Mouse (Mus musculus): ENCODE measurements around the gene Zmynd12. TPM values are rescaled to one million over a fixed set of nuclear protein-coding genes. Genes with fewer than 3 reads are reported as not detected.

Zmynd12 gene
- polyA plus RNA-seq, 1 experiment from 2014 or later: 0.38 TPM

- Histone ChIP-seq H3K4me1 (ENCODE audit: control insufficient read depth, insufficient read depth, low read length) (no peaks in the 10 kb centered on the region), H3K9ac (ENCODE audit: low read length) (no peak overlapping the region), H3K4me3 (ENCODE audit: low read depth, low read length) (no peak overlapping the region), H3K27ac (ENCODE audit: low read depth, low read length) (no peak overlapping the region), H3K36me3 (ENCODE audit: control insufficient read depth, insufficient read depth, low read length) (no peaks in the 10 kb centered on the region), H3K4me2 (ENCODE audit: low read length) (no peak overlapping the region), H3K9me3 (replicated peaks; ENCODE audit: control insufficient read depth, low read length) (no peaks in the 10 kb centered on the region), H3K27me3 (replicated peaks; ENCODE audit: control insufficient read depth, insufficient read depth, low read length) (no peaks in the 10 kb centered on the region)
- no peak for ATAC-seq
- DNase-seq (ENCODE audit: low spot score): no peak
- WGBS: 75% methylated on average over 3 of the region's 3 CpGs
These were observed 90.1 kb downstream of the Zmynd12 start for GRCm38 (mm10) chr4:119512731-119513141.

Other genes with a start within 250 kb of the Zmynd12 start
- gene Zfp691, start 248.6 kb upstream of the Zmynd12 start, polyA plus RNA-seq (2014; fragmentation: Nextera tagmentation; extraction: Ambion mirVana): 4.2 and 4.3 TPM in 2 replicates
- gene Ermap, start 232.8 kb upstream of the Zmynd12 start, polyA plus RNA-seq (2014; fragmentation: Nextera tagmentation; extraction: Ambion mirVana): 0.41 and 0.94 TPM in 2 replicates
- gene Svbp, start 227.5 kb upstream of the Zmynd12 start, polyA plus RNA-seq (2014; fragmentation: Nextera tagmentation; extraction: Ambion mirVana): 290 and 301 TPM in 2 replicates
- gene Tmem269, start 204.6 kb upstream of the Zmynd12 start, polyA plus RNA-seq (2014; fragmentation: Nextera tagmentation; extraction: Ambion mirVana): 0.22 and 0.48 TPM in 2 replicates
- gene AU022252, start 190.1 kb upstream of the Zmynd12 start, polyA plus RNA-seq (2014; fragmentation: Nextera tagmentation; extraction: Ambion mirVana): 25.5 and 28.8 TPM in 2 replicates
- gene P3h1, start 189.9 kb upstream of the Zmynd12 start, polyA plus RNA-seq (2014; fragmentation: Nextera tagmentation; extraction: Ambion mirVana): 8.0 and 9.5 TPM in 2 replicates
- 0.13 and 0.35 TPM in 2 replicates for gene Cldn19, start 167.4 kb upstream of the Zmynd12 start, polyA plus RNA-seq (2014; fragmentation: Nextera tagmentation; extraction: Ambion mirVana)
- 963 and 964 TPM in 2 replicates for gene Ybx1, start 128.2 kb upstream of the Zmynd12 start, polyA plus RNA-seq (2014; fragmentation: Nextera tagmentation; extraction: Ambion mirVana)
- gene Ppih, start 102.3 kb upstream of the Zmynd12 start, polyA plus RNA-seq (2014; fragmentation: Nextera tagmentation; extraction: Ambion mirVana): 84.1 and 95.8 TPM in 2 replicates
- gene Ccdc30, start 7.3 kb upstream of the Zmynd12 start, polyA plus RNA-seq (2014; fragmentation: Nextera tagmentation; extraction: Ambion mirVana): 14.0 and 14.4 TPM in 2 replicates
- gene Ppcs, start 394 bp upstream of the Zmynd12 start, polyA plus RNA-seq (2014; fragmentation: Nextera tagmentation; extraction: Ambion mirVana): 17.1 and 23.0 TPM in 2 replicates
- 17.7 and 22.3 TPM in 2 replicates for gene Rimkla, start 69.8 kb downstream of the Zmynd12 start, polyA plus RNA-seq (2014; fragmentation: Nextera tagmentation; extraction: Ambion mirVana)
- 19.8 and 25.0 TPM in 2 replicates for gene Foxj3, start 114.2 kb downstream of the Zmynd12 start, polyA plus RNA-seq (2014; fragmentation: Nextera tagmentation; extraction: Ambion mirVana)
- gene Frg2f1, start 116.7 kb downstream of the Zmynd12 start, polyA plus RNA-seq (2014; fragmentation: Nextera tagmentation; extraction: Ambion mirVana): 4.2 and 6.5 TPM in 2 replicates
- not detected in 2 replicates for gene Guca2a, start 214.9 kb downstream of the Zmynd12 start, polyA plus RNA-seq (2014; fragmentation: Nextera tagmentation; extraction: Ambion mirVana)
- gene Guca2b, start 236.1 kb downstream of the Zmynd12 start, polyA plus RNA-seq (2014; fragmentation: Nextera tagmentation; extraction: Ambion mirVana): not detected in 2 replicates

Measured in forebrain, embryonic 14.5 days (tissue).